Mouse (Mus musculus) ES-E14 (cell line): Measurements from ENCODE around the gene Fam47e. TPM values are rescaled to one million over a fixed set of nuclear protein-coding genes. Genes with fewer than 3 reads are reported as not detected.
"Not testable (repeated sequence)": the region's sequence is repeated elsewhere in the genome, so short reads cannot be mapped to it uniquely, and the experiment has no call there.

ENCODE experiments used
- DNase-seq: peaks from one replicate; pipeline ENCODE4 v3.0.0-alpha.2; 2013; ENCODE audit warnings: low read depth, low spot score
- H3K27ac ChIP-seq: 2 replicates; pipeline ENCODE4 v1.5.1; 2012; ENCODE audit warnings: low read depth, mild to moderate bottlenecking, low read length, moderate library complexity, mixed read lengths; ENCODE audit not compliant: poor library complexity, insufficient read depth, severe bottlenecking
- H3K36me3 ChIP-seq: 2 replicates; pipeline ENCODE4 v1.6.1; 2012; ENCODE audit warnings: mild to moderate bottlenecking, low read length, moderate library complexity, mixed read lengths; ENCODE audit not compliant: control insufficient read depth, poor library complexity, insufficient read depth, severe bottlenecking
- H3K4me1 ChIP-seq, 2 experiments: fragments of 150-350 bp in 1 of 2; sonication (generic) in 1 of 2; 2 replicates each; pipeline ENCODE4 v1.6.1; 2012; ENCODE audit warnings: low read length in 2 of 2, mild to moderate bottlenecking in 1 of 2, mixed read lengths in 1 of 2; ENCODE audit not compliant: control insufficient read depth in 2 of 2, insufficient read depth in 2 of 2, poor library complexity in 1 of 2
- H3K4me3 ChIP-seq, 2 experiments: fragments of 150-350 bp in 1 of 2; sonication (generic) in 1 of 2; 2 replicates each; pipeline ENCODE4 v1.5.1; 2012; ENCODE audit warnings: low read length in 2 of 2, low read depth in 1 of 2, mild to moderate bottlenecking in 1 of 2, mixed read lengths in 1 of 2; ENCODE audit not compliant: insufficient read depth in 1 of 2, poor library complexity in 1 of 2, severe bottlenecking in 1 of 2
- H3K9ac ChIP-seq: 2 replicates; pipeline ENCODE4 v1.6.1; 2012; ENCODE audit warnings: low read depth, mild to moderate bottlenecking, low read length, mixed read lengths; ENCODE audit not compliant: poor library complexity, insufficient read depth, severe bottlenecking
- H3K9me3 ChIP-seq: fragments of 150-350 bp; sonication (generic); 2 replicates; pipeline ENCODE4 v1.6.1; 2012; ENCODE audit warnings: low read depth, mild to moderate bottlenecking, low read length; ENCODE audit not compliant: control insufficient read depth, insufficient read depth
- CHD2 ChIP-seq: IDR thresholded peaks from 2 replicates; pipeline ENCODE4 v1.6.1; 2014; ENCODE audit warnings: mild to moderate bottlenecking, low read depth, low read length, inconsistent platforms
- HCFC1 ChIP-seq: IDR thresholded peaks from 2 replicates; pipeline ENCODE4 v1.6.1; 2012; ENCODE audit warnings: low read length, inconsistent platforms, borderline replicate concordance; ENCODE audit not compliant: insufficient read depth
- MAFK ChIP-seq: IDR thresholded peaks from 2 replicates; pipeline ENCODE4 v1.6.1; 2014; ENCODE audit warnings: mild to moderate bottlenecking, low read depth, low read length, inconsistent platforms; ENCODE audit not compliant: insufficient read depth
- ZC3H11A ChIP-seq: IDR thresholded peaks from 2 replicates; pipeline ENCODE4 v1.6.1; 2012; ENCODE audit warnings: low read depth, mild to moderate bottlenecking, inconsistent platforms, low read length, borderline replicate concordance
- ZNF384 ChIP-seq: IDR thresholded peaks from 2 replicates; pipeline ENCODE4 v1.6.1; 2012; ENCODE audit warnings: low read depth, low read length, inconsistent platforms
- in situ Hi-C, 2 experiments: fragments of 600-800 bp; cut with MboI; formaldehyde crosslinking; loops; one replicate each; pipeline ENCODE4 v1.15.1; 2025; ENCODE audit warnings: low sequenced_read_pairs in 2 of 2, inconsistent platforms in 1 of 2; ENCODE audit not compliant: unreplicated experiment in 2 of 2
- total RNA-seq: library from RNA; depleted of rRNA; stranded (reverse); fragments of 300-350 nt; gene quantifications from 2 replicates; pipeline ENCODE4 v1.2.3, GENCODE M21; 2012

Fam47e gene
- total RNA-seq, 1 experiment = not detected

DNA sequence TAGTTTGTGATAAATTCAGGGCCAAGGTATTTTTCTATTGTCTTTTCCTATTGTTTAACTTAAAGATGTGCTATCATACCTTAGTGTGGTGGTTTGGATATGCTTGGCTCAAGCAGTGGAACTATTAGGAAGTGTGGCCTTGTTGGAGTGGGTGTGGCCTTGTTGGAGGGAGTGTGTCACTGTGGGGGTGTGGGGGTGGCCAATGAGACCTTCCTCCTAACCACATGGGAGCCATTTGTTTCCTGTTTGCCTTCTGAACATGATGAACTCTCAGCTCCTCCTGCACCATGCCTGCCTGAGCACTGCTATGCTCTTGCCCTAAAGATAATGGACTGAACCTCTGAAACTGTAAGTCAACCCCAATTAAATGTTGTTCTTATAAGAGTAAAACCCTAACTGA lies 43.6 kb upstream of the Fam47e start:
- Histone ChIP-seq H3K4me1 (no peaks in the 10 kb centered on the region; a peak in 1 of 4 replicates), H3K9me3 (peaks cover 2% of the 10 kb centered on the region; the same call in 1 of the 2 replicates), H3K36me3 (no peaks in the 10 kb centered on the region), H3K27ac (no peak overlapping the region), H3K9ac (no peak overlapping the region), H3K4me3 (no peak overlapping the region)
- in situ Hi-C loops = no loop called here
- no peak for DNase-seq
- TF ChIP-seq MAFK (no peak), ZNF384 (no peak), CHD2 (no peak), ZC3H11A (no peak), HCFC1 (no peak)

DNA sequence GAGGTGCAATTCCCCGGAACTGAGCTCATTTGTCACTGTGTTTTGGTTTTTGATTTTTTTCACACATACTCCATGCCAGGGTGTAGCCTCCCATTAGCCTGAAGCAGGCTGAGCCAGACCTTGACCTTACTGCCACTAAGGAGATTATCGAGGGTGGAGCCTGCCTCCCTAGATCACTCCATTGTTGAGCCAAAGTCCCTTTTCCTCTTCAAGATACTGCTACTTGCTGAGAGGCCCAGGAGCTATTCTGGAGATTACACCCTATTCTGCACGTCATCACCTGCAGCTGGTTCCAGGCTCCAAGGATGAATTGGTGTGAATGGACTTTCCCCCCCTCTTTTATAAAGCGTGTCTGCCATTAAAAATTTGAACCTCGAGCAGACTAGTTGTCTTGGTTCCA lies 42.8 kb upstream of the Fam47e start:
- Histone ChIP-seq H3K9ac (no peak overlapping the region), H3K36me3 (no peaks in the 10 kb centered on the region), H3K27ac (no peak overlapping the region), H3K4me1 (no peaks in the 10 kb centered on the region; a peak in 1 of 4 replicates), H3K4me3 (no peak overlapping the region), H3K9me3 (peaks cover 2% of the 10 kb centered on the region; the same call in 1 of the 2 replicates)
- no peak for DNase-seq
- in situ Hi-C loops = no loop called here
- TF ChIP-seq ZNF384 (no peak), ZC3H11A (no peak), MAFK (no peak), HCFC1 (no peak), CHD2 (no peak)

DNA sequence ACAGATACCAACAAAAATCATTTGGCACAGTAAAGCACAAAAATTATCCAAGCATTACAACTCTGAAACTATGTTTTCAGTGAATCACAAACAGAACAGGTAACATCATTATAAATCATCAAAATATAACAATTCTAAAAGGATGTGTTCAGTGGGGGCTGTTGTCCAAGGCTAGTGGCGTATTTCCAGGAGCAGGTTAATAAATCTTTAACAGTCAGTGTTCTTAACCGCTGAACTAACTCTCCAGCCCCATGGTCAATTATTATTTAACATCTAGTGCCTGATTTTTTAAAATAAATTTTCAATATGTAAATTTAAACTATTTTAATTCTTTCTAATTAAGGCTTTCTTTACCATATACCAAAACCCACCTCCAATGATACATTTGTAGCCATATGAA lies 33.7 kb upstream of the Fam47e start:
- H3K36me3 ChIP-seq, H3K4me1 ChIP-seq, H3K4me3 ChIP-seq, H3K9me3 ChIP-seq, DNase-seq, H3K9ac ChIP-seq, in situ Hi-C loops, H3K27ac ChIP-seq: not testable (repeated sequence)

DNA sequence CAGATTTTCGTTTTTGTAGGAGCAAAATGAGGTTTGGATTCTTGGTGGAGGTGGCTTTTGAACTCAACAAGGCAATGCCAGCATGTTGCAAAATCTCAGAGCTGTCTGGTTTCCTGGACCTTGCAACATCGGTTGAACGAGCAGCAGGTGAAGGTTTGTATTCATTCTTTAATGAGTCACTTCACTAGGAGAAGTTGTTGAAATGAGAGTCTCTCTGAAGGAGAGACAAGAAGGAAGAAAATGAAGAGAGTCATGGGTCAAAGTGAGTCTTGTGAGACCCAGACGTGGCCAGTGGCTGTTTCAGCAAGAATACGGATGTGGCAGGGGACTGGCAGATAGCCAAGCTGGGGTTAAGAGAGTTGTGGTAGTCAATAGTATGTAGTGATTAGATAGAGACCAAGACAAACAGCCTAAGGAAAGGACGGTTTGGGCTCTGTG lies 30.0 kb upstream of the Fam47e start:
- Histone ChIP-seq H3K4me1 (peaks cover 0 to 3% of the 10 kb centered on the region in 2 experiments; a peak in 1 of 4 replicates), H3K36me3 (no peaks in the 10 kb centered on the region), H3K9ac (no peak overlapping the region), H3K9me3 (no peaks in the 10 kb centered on the region), H3K27ac (no peak overlapping the region), H3K4me3 (no peak overlapping the region)
- in situ Hi-C loops = no loop called here
- no peak for DNase-seq
- TF ChIP-seq MAFK (no peak), CHD2 (no peak), HCFC1 (no peak), ZNF384 (no peak), ZC3H11A (no peak)

DNA sequence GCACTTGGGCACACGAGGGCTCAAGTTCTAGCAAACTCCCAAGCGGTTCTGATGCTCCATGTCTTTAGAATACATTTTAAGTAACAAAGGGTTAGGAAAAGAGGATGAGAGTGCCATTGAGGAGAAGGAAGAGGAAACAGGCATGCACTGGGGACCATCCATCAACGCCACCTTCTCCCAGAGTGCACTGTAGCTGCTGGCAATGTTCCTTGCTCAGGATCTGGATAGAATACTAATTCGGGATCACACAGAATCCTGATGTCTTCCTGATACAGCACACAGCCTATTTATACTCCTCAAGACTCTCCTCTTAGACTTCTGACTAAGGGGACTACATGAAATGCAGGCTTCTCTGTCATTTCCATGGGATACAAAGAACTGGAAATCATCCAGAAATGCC lies 15.2 kb upstream of the Fam47e start:
- no peaks in the 10 kb centered on the region for H3K4me1 ChIP-seq
- H3K36me3 ChIP-seq = no peaks in the 10 kb centered on the region
- H3K27ac ChIP-seq = no peak overlapping the region
- TF ChIP-seq HCFC1 = no peak
- TF ChIP-seq ZC3H11A = no peak
- no peak for TF ChIP-seq CHD2
- DNase-seq = no peak
- H3K9me3 ChIP-seq = no peaks in the 10 kb centered on the region
- in situ Hi-C loops = no loop called here
- no peak overlapping the region for H3K9ac ChIP-seq
- no peak overlapping the region for H3K4me3 ChIP-seq
